Mouse (Mus musculus) limb, embryonic 11.5 days (tissue): ENCODE data around the gene C1qtnf3. TPM values are rescaled to one million over a fixed set of nuclear protein-coding genes. Genes with fewer than 3 reads are reported as not detected.

Source experiments
- ATAC-seq: fragments of 200-750 bp; cut with Nextera tagmentation; 2 replicates; pipeline ENCODE4 v1.8.0; 2017; ENCODE audit warnings: low read depth; ENCODE audit not compliant: insufficient number of reproducible peaks, low FRiP score, low TSS enrichment
- DNase-seq: peaks from one replicate; pipeline ENCODE4 v3.0.0-alpha.2; 2015; ENCODE audit warnings: low spot score
- H3K27ac ChIP-seq: fragments of 300-500 bp; sonication (generic); replicated peaks from 2 replicates; pipeline ENCODE4 v1.5.1; 2014; ENCODE audit warnings: low read depth, mild to moderate bottlenecking, low read length
- H3K27me3 ChIP-seq: fragments of 300-500 bp; sonication (generic); 2 replicates; pipeline ENCODE4 v1.6.1; 2014; ENCODE audit warnings: mild to moderate bottlenecking, low read length, mixed read lengths; ENCODE audit not compliant: control insufficient read depth, insufficient read depth
- H3K36me3 ChIP-seq: fragments of 300-500 bp; sonication (generic); 2 replicates; pipeline ENCODE4 v1.6.1; 2014; ENCODE audit warnings: mild to moderate bottlenecking, low read length, moderate library complexity, mixed read lengths; ENCODE audit not compliant: control insufficient read depth, insufficient read depth
- H3K4me1 ChIP-seq: fragments of 300-500 bp; sonication (generic); 2 replicates; pipeline ENCODE4 v1.6.1; 2014; ENCODE audit warnings: low read length, mixed read lengths; ENCODE audit not compliant: control insufficient read depth, insufficient read depth
- H3K4me2 ChIP-seq: fragments of 300-500 bp; sonication (generic); 2 replicates; pipeline ENCODE4 v1.6.1; 2014; ENCODE audit warnings: low read depth, mild to moderate bottlenecking, moderate library complexity; ENCODE audit not compliant: severe bottlenecking
- H3K4me3 ChIP-seq: fragments of 300-500 bp; sonication (generic); 2 replicates; pipeline ENCODE4 v1.5.1; 2014; ENCODE audit warnings: low read depth, low read length
- H3K9ac ChIP-seq: fragments of 300-500 bp; sonication (generic); 2 replicates; pipeline ENCODE4 v1.6.1; 2014; ENCODE audit warnings: mild to moderate bottlenecking, low read length
- H3K9me3 ChIP-seq: fragments of 300-500 bp; sonication (generic); 2 replicates; pipeline ENCODE4 v1.6.1; 2016; ENCODE audit warnings: low read length; ENCODE audit not compliant: control insufficient read depth
- WGBS: fragments of 180-500 bp; shearing (Covaris S2); extraction: QIAGEN DNeasy Blood & Tissue Kit; methylation state at CpG from one replicate; pipeline ENCODE4 v1.1.7; 2014; 5-methylcytosine and 5-hydroxymethylcytosine counted together
- polyA plus RNA-seq: library from polyadenylated mRNA; unstranded; fragments of >200 nt; fragmentation: Nextera tagmentation; extraction: Ambion mirVana; gene quantifications from 2 replicates; pipeline ENCODE4 v1.2.1, GENCODE M21; 2014

Gene C1qtnf3
- polyA plus RNA-seq, 1 experiment from 2014 or later: 4.4 TPM

DNA sequence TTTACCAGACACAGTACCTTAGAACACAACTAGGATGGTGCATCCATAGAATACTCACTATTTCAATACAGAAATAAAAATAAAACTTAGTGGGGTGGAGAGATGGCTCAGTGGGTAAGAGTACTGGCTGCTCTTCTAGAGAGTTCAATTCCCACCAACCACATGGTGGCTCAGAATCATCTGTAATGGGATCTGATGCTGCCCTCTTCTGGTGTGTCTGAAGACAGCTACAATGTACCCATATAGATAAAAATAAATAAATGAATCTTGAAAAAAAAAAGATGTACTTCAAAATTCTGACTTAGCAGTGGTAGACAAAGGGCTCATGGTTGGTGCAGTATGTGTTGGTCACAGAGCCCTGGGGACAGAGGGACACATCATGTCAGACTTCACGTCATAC lies 39.4 kb downstream of the C1qtnf3 start:
- Histone ChIP-seq H3K36me3 (no peaks in the 10 kb centered on the region), H3K4me2 (no peak overlapping the region), H3K27me3 (no peaks in the 10 kb centered on the region), H3K4me1 (no peaks in the 10 kb centered on the region), H3K9me3 (no peaks in the 10 kb centered on the region), H3K4me3 (no peak overlapping the region), H3K9ac (no peak overlapping the region), H3K27ac (no peak overlapping the region)
- DNase-seq: no peak
- WGBS: 90% methylated on average over 1 of the region's 1 CpGs
- ATAC-seq: no peak

DNA sequence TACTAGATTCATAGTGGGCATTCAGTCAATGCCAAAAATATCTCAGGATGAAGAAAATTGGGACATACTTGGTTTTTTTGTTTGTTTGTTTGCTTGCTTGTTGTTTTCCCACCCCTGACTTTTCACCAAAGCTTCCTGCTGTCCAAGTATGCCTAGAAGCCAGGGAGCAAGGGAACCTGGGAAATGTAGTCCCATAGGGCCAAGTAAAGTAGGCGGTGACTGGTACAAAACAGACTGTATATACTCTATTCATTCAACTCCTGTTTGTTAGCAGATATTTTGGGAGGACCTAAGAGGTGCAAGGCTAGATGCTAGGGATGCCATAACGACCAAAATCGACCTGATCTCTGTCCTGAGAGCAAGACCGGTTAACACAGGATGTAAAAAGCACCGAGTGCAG lies 47.7 kb downstream of the C1qtnf3 start:
- Histone ChIP-seq H3K36me3 (no peaks in the 10 kb centered on the region), H3K27ac (no peak overlapping the region), H3K9ac (no peak overlapping the region), H3K4me2 (no peak overlapping the region), H3K27me3 (no peaks in the 10 kb centered on the region), H3K4me1 (no peaks in the 10 kb centered on the region), H3K4me3 (no peak overlapping the region), H3K9me3 (no peaks in the 10 kb centered on the region)
- ATAC-seq (no peak), DNase-seq (no peak)
- WGBS: 58% methylated on average over 5 of the region's 5 CpGs

GRCm38 (mm10) chr15:11000421-11000820 lies 48.3 kb downstream of the C1qtnf3 start, which contains the start of gene Slc45a2:
Slc45a2 (plus strand) TSS chr15:11000721.
- no peaks in the 10 kb centered on the region for H3K9me3 ChIP-seq
- H3K4me3 ChIP-seq: no peak within 1 kb of the TSS
- H3K4me2 ChIP-seq: no peak within 1 kb of the TSS
- no peak for ATAC-seq
- 68% methylated on average over 7 of the region's 7 CpGs for WGBS
- no peak within 1 kb of the TSS for H3K27ac ChIP-seq
- no peak for DNase-seq
- no peaks in the 10 kb centered on the region for H3K4me1 ChIP-seq
- H3K9ac ChIP-seq: no peak within 1 kb of the TSS
- no peaks in the 10 kb centered on the region for H3K27me3 ChIP-seq
- H3K36me3 ChIP-seq: no peaks in the 10 kb centered on the region

DNA sequence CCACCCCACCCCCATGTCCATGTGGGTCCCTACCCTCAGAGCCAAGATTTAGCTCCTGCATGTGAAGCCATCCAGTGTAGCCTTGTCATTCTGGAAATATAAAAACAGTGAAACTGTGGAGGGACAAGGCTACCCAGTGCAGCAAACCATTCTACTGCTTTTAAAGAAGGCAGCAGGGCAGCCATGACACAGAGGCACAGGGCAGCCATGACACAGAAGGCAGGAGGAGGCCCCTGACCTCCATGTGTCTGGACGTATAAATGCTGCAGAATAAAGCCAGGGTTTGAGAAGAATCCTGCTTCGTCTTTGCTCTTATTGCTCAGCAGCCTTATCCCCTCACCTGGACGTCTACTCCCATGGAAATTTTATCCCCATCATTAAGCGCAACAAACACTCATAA lies 51.7 kb downstream of the C1qtnf3 start:
- Histone ChIP-seq H3K4me3 (no peak overlapping the region), H3K4me2 (no peak overlapping the region), H3K9ac (no peak overlapping the region), H3K9me3 (no peaks in the 10 kb centered on the region), H3K27me3 (no peaks in the 10 kb centered on the region), H3K4me1 (no peaks in the 10 kb centered on the region), H3K36me3 (no peaks in the 10 kb centered on the region), H3K27ac (no peak overlapping the region)
- 89% methylated on average over 4 of the region's 4 CpGs for WGBS
- ATAC-seq (no peak), DNase-seq (no peak)

GRCm38 (mm10) chr15:11004646-11005045 lies 52.5 kb downstream of the C1qtnf3 start:
- Histone ChIP-seq H3K4me3 (no peak overlapping the region), H3K27ac (no peak overlapping the region), H3K36me3 (no peaks in the 10 kb centered on the region), H3K27me3 (no peaks in the 10 kb centered on the region), H3K9ac (no peak overlapping the region), H3K4me2 (no peak overlapping the region), H3K9me3 (no peaks in the 10 kb centered on the region), H3K4me1 (no peaks in the 10 kb centered on the region)
- DNase-seq (no peak), ATAC-seq (no peak)
- WGBS: 82% methylated on average over 6 of the region's 6 CpGs

DNA sequence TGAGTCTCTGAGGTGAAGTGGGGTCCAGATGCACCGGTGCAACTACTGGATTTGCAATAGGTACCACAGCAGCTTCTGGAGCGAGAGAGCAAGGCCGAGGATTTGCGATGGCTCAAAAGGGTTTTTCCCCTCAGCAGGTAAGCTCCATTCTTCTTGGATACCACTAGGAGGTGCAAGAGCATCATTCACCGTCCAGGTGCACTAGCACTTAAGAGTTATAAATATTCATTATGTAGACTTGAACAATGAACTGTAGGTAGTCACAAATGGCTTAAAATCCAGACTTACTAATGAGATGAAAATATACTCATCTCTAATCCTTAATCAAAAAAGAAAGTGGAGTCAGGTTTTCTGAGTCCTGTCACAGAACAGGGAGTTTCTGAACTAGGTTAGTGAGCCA lies 56.6 kb downstream of the C1qtnf3 start:
- H3K27me3 ChIP-seq: no peaks in the 10 kb centered on the region
- no peak overlapping the region for H3K9ac ChIP-seq
- H3K4me2 ChIP-seq: no peak overlapping the region
- ATAC-seq (no peak), DNase-seq (peak; percentile 23)
- H3K9me3 ChIP-seq: no peaks in the 10 kb centered on the region
- 20% methylated on average over 5 of the region's 5 CpGs for WGBS
- H3K4me3 ChIP-seq: no peak overlapping the region
- H3K4me1 ChIP-seq: no peaks in the 10 kb centered on the region
- no peak overlapping the region for H3K27ac ChIP-seq
- no peaks in the 10 kb centered on the region for H3K36me3 ChIP-seq

DNA sequence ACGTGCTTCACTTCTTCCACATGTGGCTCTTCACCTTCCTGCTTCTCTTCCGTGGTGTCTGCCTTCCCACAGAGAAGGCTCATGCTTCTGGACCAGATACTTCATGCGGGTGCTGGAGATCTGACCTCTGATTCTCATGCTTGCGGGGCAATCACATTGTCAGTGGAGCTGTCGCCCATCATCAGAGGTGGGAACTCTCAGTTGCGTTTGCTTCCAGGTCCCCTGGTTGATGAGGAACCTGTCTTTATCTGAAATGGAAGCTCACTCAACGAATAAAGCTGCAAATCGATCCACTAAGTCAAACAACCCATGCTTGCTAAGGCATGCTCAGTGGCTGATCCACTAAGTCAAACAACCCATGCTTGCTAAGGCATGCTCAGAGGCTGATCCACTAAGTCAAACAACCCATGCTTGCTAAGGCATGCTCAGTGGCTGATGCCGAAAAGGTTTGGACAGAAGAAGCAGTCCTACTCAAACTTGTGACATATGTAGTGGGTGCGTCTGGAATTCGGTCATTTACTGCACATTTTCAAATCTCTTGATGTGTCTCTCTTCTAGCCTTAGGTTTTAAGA lies 58.9 kb downstream of the C1qtnf3 start:
- H3K4me3 ChIP-seq: no peak overlapping the region
- H3K9ac ChIP-seq: no peak overlapping the region
- ATAC-seq (no peak), DNase-seq (no peak)
- H3K9me3 ChIP-seq: no peaks in the 10 kb centered on the region
- 90% methylated on average over 11 of the region's 11 CpGs for WGBS
- H3K27me3 ChIP-seq: no peaks in the 10 kb centered on the region
- no peak overlapping the region for H3K27ac ChIP-seq
- H3K36me3 ChIP-seq: no peaks in the 10 kb centered on the region
- no peaks in the 10 kb centered on the region for H3K4me1 ChIP-seq
- H3K4me2 ChIP-seq: no peak overlapping the region

GRCm38 (mm10) chr15:11014931-11015330 lies 62.8 kb downstream of the C1qtnf3 start:
- ATAC-seq (no peak), DNase-seq (no peak)
- no peaks in the 10 kb centered on the region for H3K27me3 ChIP-seq
- H3K36me3 ChIP-seq: no peaks in the 10 kb centered on the region
- H3K9ac ChIP-seq: no peak overlapping the region
- no peaks in the 10 kb centered on the region for H3K9me3 ChIP-seq
- no peak overlapping the region for H3K4me2 ChIP-seq
- H3K27ac ChIP-seq: no peak overlapping the region
- whole genome bisulfite sequencing: 77% methylated on average over 2 of the region's 2 CpGs
- no peaks in the 10 kb centered on the region for H3K4me1 ChIP-seq
- H3K4me3 ChIP-seq: no peak overlapping the region
